Mouse (Mus musculus): ENCODE measurements at regions not wholly inside any gene's neighbourhood (a gene's known extent, or its start where the extent isn't known, plus 50 kb on each side); places are given as distances from the start of the nearest gene placed in this dataset.

DNA sequence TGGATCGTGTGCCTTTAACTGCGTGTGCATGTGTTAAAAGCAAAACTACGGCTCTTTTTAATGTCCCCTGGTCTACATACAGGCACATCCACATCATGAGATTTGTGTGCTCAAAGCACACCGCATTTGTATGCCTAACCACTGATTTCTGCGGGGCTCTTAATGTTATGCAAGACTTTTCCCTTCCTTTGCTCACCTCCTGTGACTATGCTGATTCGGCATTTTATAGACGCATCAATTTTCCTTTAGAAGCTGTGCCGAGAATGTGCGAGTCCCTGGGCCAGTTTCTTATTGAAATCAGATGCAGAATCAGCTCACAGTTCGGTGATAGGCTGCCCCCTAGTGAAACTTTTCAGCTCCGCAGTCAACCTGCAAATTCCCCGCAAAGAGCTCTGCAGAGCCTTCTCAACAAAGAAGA lies 124.1 kb upstream of the Tank start:
- in situ Hi-C loops (cut with MboI, MseI) = no loop called here

DNA sequence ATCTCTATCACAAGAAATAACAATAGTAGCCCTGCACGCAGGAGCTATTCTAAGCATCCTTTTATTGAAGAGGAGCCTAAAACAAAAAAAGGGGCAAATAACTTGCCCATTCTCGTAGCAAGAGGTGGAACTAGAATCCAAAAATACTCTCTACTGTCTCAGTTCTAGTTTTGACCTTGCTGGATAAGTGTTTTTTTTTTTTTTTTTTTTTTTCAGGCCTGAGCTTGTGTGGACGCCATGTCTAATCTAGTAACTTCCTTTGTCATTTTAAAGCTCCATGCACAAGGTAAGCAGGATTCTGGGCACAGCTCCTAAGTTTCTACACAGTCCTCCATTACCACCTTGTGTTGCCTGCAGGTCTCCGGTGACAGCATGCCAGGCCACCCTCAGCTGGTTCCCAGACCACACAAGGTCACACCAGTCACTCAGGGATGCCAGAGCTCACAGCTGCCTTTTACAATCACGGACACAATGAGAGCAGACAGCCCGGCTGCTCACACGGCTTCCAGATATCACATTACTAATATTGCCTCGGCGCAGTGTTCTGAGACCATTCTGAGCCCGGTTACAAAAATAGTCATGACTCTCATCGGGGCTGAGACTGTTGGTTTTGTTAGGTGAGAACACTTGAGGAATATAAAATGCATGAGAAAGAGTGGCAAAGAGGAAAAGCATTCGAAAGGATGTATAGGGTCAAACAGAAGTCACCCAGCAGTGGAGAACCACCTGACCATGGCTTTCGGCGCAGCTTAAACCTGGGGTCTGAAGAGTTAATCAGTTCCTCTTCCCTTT lies 124.7 kb upstream of the Tank start:
- in situ Hi-C loops (cut with MboI, MseI) = no loop called here

DNA sequence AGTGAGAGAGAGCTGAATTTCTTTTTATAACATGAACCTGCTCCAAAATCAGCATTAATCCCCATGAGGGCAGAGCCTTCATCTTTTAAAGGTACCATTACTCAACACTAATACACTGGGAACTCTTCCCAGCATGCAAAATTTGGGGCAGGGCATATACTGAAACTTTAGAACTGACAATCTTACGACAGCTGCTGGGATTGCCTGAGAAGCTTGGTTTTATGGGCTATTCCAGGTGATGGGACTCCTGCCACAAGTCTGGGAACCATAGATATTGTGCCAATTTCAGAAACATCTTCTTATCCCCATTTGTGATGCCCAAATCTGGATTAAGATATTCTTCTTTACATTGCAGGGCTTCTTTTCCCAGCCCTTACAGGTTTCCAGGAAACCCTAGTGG lies 125.8 kb upstream of the Tank start:
- in situ Hi-C loops (cut with MboI, MseI) = no loop called here

DNA sequence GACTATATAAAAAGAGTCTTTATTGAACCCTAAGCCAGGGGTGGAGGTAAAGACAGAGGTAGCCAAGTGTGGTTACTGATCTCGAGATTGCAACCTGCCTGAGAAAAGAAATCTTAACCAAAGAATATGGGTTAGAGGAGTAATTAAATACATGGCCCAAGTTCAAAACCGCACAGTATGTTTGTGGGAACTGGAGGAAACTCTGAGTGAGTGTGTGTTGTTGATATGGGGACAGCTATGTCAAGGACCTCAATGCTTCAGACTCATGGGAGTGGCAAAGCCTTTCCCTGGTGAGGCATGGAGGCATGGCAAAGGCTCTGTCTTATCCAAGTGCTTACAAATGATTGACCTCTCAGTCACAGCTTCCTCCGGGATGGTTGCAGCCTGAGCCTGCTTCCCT lies 127.7 kb upstream of the Tank start:
- in situ Hi-C loops (cut with MboI, MseI) = no loop called here

DNA sequence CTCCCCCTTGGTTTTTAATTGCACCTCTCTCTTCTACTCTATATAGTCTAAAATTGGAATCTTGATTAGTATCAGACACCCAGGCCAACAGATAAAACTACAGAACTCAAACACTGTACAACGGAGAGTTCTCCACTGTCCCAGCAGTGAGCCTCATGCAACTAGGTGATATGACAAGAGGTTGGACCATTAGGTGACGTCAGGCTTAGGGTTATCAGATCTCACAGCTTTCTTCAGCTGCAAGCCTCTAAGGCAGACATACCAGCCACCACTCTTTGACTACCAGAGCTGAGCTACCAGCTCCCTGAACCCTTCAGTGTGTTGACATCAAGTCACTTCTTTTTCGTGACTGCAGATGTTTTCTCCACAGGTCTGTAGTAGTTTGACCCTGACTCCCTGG lies 141.8 kb upstream of the Tank start:
- in situ Hi-C loops (cut with MboI, MseI) = no loop called here

DNA sequence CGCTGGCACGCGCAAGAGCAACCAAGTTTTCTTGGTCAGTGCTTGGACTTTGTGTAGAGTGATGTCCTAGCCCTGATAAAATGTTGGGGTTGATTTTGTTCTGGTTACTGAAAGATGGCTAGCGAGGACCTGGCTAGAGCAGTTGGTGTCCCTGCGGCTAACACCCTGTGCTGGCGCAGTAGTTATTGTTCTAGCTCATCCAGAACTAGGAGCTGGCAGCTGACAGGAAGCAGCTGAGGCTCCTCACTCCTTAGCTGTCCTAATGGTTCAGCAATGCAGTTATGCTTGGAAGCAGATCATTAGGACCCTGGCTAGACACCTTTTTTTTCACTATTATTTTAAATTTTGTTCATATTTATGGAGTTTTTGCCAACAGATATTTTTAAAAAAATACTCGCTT lies 170.5 kb upstream of the Tank start:
- in situ Hi-C loops (cut with MboI, MseI) = no loop called here

DNA sequence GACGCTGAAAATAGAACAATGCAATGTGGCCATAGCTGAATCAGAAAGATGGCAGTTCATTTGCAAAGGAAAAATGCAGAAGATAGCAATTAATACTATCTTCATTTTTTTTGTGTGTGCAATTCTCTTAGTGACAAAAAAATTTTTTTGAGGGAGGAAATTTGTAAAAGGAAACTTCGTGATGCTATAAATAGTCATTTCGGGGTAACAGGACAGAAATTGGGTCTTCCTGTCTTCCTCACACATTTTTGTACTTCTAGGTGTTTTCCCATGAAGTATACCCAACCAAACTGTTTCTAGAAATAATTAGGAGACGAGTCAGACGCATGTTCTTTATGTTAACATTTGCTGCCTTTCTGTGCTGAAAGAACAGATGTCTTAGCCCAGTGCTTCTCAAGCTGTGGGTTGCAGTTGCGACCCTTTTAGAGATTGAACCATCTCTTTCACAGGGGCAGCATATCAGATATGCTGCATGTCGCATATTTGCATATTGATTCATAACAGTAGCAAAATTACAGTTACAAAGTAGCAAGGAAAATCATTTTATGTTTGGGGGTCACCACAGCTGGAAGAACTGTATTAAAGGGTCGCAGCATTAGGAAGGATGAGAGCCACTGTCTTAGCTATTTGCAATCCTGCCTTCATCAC lies 172.2 kb upstream of the Tank start:
- in situ Hi-C loops (cut with MboI, MseI) = no loop called here

DNA sequence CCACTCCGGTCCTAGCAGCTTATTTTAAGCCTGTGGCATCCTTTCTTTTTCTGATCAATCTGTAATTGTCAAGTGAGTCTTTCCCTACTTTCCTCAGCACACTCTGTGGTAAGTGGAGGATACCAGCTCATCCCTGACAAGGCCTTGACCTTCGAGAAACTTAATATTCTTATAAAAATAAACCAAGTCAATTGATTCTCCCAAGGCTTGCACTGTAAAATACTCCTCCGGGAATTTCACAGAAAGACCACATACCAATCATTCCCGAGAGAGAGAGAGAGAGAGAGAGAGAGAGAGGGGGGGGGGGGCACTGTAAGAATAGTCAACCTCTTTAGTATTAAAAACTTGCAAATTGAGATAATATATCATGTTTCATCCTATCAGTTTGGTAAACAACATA lies 173.1 kb upstream of the Tank start:
- in situ Hi-C loops (cut with MboI, MseI) = no loop called here

DNA sequence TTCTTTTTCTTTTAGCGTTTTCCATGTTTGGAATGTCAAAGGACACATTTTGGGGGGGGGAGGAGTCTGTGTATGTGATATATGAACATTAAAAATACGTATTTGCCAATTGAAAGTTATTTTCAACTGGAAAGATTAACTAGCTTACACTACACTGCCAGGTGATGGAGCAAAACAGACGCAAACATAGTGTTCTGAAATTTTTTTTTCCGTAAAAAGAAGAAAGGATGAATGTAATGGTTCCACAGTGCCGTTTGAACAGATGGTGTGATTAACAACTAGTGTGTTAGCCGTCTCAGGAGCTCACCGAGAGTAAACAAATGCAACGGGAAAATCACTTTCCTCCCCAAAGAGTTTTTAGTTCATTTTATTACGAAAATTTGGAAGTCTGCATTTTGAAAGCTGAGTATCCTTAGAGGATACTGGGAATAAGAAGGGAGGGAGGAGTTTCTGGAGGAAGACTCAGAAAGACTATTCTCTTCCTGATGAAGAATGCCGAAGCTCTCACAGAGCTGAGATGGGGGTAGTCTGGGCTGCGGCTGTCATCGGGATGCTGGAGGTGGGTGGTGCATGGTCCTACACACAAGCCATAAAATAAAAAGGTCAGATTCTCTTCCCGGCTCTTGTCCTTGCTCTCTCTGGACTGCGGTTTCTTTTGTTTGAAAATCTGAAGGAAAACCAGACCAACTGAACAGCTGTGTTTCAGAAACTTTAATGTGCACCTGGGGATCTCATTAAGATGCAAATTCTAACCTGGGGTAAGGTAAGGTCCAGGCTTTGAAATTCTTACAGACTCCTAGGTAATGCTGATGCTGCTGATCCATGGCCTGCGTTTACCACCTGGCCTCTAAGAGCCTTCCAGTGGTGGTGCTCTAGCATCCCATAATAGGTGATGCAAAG lies 175.5 kb upstream of the Tank start:
- in situ Hi-C loops (cut with MboI, MseI) = no loop called here

DNA sequence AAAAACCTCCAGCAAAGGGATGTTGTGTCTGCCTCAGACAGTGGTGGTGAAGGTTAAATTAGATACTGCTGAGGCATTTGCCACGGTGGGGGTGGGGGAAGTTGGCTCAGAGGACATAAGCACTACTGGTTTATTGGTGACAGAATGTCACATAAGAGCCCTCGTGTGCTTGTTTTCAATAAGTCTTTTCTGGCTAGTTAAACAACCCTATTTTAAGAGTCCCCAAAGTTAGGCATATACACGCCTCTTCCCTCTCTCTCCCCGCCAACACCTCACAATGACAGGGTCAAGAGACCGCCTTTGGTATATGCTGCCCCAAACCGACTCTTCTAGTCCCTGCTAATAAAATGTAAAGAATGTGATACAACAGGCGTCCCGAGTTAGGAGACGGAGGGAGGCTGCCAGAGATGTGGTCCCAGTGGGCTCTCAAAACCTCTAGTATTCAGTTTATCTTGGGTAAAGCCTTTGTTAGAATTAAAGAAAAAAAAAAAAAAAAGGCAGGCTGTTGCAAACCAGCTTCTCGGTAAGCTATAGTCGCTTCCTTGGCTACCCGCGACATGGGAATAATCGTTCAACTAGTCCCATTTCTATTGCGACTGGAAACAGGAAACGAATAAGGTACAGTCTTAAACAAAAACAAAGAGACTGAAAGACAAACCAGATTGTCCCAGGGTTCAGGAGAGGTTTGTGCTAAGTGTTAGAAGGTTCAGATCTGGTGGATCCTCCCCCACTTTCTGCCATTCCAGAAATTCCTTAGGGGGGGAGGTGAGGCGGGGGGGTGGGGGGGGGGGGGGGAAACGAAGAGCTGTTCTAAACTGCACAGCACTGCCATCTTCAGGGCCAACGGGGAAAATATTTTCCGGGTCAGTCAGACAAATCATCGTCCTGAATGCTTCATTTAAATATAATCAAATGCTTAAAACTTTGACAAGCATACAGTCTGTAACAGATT lies 176.5 kb upstream of the Tank start:
- in situ Hi-C loops (cut with MboI, MseI) = no loop called here

DNA sequence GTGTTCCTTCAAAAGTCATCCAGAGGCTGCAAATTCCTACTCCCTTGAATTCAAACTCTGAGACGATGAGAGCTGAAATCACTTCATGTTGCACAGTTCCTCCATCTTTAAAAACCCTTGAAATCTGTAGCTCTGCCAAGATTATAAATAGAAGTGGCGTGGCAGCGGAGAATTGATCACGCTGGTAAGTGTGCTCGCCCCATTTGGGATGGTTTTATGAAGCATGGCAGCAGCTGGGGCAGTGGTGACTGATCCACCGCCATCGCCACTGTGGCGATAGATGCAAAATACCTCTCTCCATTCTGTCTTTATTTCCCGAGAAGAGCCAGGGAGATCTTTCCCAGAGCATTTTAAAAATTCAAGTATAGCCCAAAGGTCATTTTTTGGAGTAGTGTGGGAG lies 179.8 kb upstream of the Tank start:
- in situ Hi-C loops (cut with MboI, MseI) = no loop called here

DNA sequence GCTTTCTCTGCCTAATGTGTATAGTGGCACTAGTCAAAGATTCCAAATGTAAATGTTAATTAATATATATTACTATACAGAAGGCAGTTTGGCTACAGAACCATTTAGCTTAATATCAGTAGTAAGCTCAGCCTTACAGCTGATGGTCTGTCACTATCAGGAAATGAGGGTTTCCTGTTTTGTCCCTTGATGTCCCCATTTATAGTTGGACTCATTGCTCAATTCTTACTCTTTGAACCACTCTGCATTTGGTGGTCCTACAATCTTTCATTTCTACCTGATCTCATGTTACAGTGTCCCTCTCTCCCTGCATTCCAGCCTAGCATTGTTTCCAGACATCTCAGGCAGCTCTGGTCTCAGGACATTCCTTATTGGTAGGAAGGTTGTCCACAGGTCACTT lies 188.8 kb upstream of the Tank start:
- in situ Hi-C loops (cut with MboI, MseI) = no loop called here

DNA sequence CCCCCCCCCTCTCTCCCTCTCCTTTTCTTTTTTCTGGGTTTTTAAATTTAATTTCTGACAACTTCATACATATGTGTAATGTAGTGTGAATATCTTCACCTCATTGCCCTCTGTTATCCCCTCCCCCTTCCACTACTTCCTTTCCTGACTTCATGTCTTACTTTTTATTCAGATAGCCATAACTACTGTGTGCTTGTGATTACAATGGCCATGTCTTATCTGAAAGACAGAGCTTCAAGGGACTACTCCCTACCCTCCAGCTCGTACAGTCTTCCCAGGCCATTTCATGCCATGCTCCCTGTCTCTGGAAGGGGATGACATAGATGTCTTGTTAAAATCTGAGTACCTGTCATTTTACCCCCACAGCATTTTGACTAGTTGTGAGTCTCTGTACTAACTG lies 189.2 kb upstream of the Tank start:
- in situ Hi-C loops (cut with MboI, MseI) = no loop called here

DNA sequence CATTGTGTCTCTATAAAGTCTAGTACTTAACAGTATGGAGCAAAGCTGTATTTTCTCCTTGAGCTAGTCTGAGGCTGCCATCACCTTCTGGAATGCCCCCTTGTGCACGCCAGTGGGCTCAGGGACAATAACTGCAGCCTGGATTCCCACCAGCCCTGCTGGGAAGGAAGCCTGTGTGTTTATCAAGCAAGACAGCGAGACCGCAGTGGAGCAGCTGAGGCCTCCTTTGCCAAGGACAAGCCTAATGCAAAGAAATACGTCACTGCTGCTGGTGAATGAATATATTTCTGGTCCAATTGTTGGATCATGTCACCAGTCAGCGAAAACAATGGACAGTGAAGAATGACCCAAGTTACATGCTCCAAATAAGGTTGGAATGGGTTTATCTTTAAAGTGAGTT lies 190.8 kb upstream of the Tank start:
- in situ Hi-C loops (cut with MboI, MseI) = no loop called here

DNA sequence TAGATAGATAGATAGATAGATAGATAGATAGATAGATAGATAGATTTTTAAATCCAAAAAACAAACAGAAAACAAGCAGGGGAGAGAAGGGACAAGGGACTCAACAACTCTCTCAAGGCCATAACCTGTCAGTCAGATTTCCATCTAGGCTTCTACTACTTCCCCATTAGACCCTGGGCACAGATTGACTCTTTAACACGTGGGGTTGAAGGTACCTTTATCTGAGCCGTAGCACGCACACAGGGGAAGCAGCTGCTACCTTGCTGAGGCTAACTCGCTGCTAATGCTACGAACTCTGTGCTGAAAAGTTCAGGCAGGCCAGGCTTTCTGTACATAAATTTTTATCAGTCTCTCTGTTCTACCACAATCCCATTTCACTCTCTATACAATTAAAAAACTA lies 191.4 kb upstream of the Tank start:
- in situ Hi-C loops (cut with MboI, MseI) = no loop called here

DNA sequence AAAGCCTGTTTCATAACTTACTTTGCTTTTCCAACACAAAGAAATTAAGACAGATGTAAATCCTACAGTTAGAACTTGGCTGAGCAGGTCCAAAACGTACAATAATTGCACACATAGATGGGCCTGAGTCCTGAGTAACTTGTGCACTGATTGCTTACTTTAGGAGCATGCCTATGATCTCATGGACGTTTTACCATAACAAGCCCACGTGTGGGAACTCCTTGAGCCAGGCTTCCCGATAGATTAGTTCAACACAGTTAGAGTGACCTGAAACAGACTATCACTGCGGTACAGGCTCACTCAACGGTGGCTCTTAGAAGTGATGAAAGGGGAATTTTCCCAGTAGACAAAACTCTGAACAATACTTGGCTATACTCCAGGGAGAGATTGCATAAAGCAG lies 193.9 kb upstream of the Tank start:
- in situ Hi-C loops (cut with MboI, MseI) = no loop called here

DNA sequence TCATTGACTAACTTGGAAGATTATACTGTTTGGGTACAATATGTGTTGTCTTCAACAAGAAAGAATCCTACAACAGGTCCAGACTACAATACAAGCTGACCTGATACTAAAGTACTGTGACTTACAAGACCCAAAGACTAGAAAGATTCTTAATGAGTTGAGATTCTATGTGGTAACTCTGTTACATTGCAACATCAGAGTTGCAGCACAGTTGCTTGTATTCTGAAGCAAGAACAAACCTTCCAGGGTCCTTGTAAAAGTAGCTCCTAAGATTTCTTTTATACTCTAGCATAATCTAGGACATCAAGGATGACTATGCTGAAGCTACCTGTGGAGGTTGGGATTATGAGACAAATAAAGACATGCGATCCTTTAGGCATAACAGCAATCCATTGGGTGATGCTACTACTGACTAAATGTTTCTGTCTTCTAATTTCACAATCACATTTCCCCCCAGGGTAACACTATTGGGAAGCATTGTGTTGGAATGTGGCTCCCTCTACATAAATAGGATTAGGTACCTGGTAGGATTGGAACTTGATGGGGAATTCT lies 194.6 kb upstream of the Tank start:
- in situ Hi-C loops (cut with MboI, MseI) = no loop called here

DNA sequence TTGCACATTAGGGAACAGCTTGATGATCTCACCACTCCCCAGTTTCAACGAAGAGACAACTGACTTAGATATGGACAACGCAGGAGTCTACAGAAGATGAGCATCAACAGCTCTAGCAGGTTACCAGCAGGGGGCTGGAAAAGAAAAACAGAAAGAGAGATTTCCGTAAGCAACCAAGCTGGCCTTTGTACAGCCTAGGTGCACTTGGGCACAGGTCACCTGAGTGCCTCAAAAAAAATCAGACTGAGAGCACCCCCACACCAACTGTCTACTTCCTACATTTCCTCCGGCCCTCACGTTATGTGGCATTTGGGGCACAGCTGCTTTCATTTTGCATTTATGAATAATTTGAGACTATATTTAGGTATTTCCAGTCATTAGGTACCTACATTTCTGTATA lies 199.3 kb upstream of the Tank start:
- in situ Hi-C loops (cut with MboI, MseI) = no loop called here

DNA sequence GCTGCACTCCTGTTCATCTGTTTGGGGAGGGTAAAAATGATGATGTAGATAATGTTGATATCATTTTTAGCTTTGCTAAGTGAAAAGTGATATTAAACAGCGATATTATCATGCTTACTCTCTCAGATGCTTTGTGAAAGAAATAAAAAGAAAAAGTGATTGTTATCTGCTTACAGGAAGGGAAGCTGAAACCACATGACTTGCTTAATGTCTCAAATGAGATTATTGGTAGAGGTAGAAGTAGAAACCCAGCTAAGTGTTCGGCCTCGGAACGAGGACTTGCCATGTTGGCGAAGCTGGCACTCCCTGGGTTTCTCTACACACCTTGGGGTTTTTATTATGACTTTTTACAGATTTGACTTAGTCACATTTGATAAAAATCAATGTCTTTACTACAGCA lies 200.1 kb upstream of the Tank start:
- in situ Hi-C loops (cut with MboI, MseI) = no loop called here

DNA sequence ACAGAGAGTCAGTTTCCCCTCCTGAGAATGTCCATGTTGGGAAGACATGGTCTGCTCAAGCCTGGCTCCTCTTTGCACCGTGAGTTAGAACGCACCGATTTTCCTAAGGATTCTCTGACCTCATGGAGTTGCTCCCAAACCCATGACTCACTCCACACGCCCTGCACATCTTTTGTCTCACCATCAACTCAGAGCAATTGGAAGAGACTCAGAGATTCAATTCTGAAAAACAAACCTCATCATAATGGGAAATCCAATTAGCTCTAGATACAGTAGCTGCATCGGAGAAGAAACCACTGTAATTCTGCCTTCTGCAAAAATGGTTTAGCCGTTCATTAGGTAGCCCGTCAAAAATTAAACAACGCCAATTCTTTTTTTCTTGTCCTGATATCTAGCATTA lies 200.6 kb upstream of the Tank start:
- in situ Hi-C loops (cut with MboI, MseI) = no loop called here

DNA sequence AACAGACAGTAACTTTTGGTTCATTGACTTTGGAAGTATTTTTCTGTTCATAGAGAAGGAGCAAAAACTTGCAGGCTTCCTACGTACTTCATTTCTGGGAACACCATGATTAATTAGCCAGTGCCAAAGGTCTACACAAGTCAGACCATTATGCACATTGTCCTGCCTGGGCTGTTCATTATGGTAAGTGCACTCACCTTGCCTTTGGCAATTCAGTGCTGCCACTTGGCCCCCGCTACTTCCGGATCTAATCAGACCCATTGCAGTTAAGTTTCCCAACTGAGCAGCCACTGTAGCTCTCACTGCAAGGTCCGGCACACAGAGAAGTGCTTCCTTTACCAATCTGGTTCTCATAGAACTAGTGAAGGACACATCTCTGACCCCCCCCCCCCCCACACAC lies 215.8 kb upstream of the Tank start:
- in situ Hi-C loops (cut with MboI, MseI) = no loop called here
